Mouse (Mus musculus): ENCODE results near the gene Opa3.
A peak's percentile ranks its signal among the peaks of the same experiment; 100 is the strongest.

Opa3 gene

DNA sequence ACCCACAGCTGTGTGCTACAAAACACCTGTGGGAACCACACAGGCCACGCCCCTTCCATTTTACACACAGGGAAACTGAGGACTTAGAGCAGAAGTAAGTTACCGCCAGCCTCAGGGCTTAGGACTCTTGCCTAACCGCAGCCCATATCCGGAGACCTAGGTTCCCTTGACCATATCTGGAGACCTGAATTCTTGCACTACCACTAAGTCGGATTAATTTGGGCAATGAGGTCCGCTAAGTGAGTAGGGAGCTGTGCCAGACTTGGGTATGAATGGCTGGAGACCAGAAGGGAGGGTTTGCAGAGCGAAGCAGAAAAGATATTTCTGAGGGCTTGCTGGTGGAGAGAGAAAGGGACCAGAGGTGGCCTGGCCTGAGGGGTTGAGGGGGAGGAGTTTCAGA is 13.8 kb upstream of the Opa3 start:
- DNase-seq (ENCODE audit: extremely low read depth, insufficient read length, low spot score) = no peak

DNA sequence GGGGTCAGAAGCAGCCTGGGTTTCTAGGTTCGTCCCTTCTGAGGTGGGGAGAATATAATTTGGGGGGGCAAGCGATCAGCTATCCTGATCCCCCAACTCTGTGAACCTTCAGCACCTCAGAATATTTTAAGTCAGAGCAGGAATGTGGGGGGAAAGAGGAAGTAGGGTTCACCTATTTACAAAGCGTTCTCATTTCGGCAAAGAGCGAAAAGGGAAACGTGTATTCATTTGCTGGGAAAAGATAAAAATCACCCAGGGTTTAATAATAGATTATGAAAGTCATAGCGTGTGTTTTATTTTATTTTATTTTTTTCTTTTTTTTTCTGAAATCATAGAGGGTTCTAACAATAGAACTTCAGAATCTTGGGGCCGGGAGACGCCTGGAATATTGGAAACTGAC is 13.2 kb upstream of the Opa3 start:
- DNase-seq (ENCODE audit: extremely low read depth, insufficient read length, low spot score) = no peak

DNA sequence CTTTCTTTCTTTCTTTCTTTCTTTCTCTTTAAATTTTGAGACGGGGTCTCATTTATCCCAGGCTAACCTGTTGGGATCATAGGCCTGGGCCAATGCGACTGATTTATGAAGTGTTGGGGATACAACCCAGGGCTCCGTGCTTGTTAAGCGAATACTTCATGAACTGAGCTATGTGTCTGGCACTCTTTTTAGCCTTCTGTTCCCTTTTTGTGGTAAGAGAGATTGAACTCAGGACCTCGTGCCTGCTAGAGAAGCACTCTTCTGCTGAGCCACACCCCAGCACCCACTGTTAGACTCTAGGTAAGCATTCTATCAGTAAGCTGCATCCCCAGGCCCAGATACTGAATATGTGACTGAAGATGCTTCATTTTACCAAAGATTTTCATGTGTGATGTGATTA is 10.6 kb upstream of the Opa3 start:
- DNase-seq (ENCODE audit: extremely low read depth, insufficient read length, low spot score) = no peak

DNA sequence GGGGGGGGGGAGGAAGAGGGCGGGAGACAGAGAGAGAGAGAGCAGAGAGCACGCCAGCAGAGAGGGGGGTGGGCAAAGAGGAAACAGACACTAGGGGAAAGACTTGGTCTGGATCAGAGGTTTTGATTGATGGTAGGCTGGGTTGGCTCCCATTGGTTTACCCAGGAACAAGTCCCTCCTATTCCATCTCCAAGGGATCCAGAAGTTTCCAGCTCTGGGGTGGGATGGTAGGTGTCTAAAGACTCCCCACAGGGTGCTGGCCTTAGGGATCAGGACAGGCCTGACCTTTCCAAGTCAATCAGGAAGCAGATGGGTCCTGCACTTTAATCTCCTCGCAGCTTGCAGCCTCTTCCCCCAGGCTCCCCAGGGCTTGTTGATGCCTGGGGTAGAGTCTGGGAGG is 10.2 kb upstream of the Opa3 start:
- DNase-seq (ENCODE audit: extremely low read depth, insufficient read length, low spot score) = no peak

DNA sequence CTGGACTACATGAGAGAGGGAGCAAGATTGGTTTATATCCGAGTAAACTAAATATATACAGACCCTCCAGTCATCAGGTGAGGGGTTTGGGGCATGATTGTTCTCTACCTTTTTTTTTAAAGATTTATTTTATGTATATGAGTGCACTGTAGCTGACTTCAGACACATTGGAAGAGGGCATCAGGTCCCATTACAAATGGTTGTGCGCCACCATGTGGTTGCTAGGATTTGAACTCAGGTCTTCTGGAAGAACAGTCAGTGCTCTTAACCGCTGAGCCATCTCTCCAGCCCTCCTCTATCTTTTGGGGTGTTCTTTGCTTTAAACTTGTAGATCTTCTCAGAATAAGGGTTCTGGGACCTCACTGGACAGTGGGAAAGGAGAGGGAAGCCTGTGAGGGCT is 8.1 kb upstream of the Opa3 start:
- no peak for DNase-seq (ENCODE audit: extremely low read depth, insufficient read length, low spot score)

DNA sequence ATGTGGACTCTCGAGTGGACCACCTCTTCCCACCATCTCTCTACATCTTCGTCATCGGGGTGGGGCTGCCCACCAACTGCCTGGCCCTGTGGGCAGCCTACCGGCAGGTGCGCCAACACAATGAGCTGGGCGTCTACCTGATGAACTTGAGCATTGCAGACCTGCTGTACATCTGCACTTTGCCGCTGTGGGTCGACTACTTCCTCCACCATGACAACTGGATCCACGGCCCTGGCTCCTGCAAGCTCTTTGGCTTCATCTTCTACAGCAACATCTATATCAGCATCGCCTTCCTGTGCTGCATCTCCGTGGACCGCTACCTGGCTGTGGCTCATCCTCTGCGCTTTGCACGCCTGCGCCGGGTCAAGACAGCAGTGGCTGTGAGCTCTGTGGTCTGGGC is 5.9 kb upstream of the Opa3 start:
- DNase-seq (ENCODE audit: extremely low read depth, insufficient read length, low spot score) = no peak

DNA sequence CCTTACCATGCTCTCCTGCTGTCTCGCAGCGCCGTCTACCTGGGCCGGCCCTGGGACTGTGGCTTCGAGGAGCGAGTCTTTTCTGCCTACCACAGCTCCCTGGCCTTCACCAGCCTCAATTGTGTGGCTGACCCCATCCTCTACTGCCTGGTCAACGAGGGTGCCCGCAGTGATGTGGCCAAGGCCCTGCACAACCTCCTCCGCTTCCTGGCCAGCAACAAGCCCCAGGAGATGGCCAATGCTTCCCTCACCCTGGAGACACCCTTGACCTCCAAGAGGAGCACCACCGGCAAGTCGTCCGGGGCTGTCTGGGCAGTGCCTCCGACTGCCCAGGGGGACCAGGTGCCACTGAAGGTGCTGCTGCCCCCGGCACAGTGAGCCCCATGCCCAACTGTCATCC is 5.3 kb upstream of the Opa3 start:
- DNase-seq (ENCODE audit: extremely low read depth, insufficient read length, low spot score) = no peak

DNA sequence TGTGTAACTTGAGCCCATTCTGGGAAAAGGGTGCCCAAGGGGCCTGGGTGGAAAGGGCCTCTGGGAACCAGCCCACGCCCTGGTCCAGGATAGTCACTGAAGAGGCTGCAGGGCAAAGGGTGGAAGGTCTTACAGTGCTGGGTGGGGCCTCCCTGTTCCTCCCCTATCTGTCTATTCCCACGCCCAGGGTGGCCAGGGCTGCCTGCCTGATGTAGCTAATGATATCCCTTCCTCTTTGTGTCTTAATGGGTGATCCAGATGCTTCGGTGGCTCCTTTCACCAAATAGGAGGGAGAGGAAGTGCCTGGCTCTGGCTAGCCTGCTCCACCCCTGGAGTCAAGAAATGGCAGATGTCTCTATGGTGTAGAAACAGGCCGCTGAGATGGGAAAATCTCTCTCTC is 3.2 kb upstream of the Opa3 start:
- DNase-seq (ENCODE audit: extremely low read depth, insufficient read length, low spot score) = no peak

DNA sequence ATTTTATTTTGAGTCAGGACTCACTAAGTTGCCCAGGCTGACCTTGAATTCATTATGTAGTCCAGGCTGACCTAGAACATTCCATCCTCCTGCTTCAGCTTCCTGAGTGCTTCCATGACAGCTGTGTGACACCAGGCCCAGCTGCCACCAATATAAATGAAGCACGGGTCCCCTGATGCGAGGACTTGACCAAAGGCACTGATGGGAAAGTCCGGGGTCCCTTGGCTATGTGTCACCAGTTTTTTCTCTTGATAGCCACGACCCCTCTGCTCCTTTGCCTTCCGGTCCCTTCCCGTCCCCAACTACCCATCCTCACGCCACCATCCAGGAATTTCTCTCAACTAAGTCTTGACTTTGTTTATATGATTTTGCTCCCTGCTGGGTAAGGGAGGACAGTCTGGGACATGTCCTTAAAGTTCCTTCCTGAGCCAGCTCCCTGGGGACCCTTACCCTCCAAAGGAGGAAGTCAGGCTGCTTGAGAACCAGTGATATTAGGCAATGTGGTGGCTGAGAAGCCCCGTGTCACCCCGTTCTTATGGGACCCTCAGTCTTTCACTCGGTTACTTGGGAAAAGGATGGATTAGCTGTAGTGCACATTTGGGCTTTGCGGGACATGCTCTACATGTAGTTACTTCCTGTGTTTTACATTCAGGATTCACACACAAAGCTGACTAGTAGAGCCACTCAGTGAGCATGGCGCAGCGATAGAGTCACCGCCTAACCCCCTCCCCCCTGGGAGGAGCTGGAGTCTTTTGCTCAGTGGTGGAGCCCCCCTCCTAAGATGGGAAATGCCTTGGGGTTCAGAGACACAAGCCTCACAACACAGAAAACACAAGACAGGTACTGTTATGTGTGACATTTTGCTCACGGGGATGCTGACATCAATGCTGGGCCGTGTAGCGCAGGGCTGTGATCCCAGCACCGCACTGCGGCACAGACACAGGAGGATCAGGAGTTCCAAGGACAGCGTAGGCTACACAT is 1.0 kb upstream of the Opa3 start:
- DNase-seq (ENCODE audit: extremely low read depth, insufficient read length, low spot score) = peak; percentile 32

DNA sequence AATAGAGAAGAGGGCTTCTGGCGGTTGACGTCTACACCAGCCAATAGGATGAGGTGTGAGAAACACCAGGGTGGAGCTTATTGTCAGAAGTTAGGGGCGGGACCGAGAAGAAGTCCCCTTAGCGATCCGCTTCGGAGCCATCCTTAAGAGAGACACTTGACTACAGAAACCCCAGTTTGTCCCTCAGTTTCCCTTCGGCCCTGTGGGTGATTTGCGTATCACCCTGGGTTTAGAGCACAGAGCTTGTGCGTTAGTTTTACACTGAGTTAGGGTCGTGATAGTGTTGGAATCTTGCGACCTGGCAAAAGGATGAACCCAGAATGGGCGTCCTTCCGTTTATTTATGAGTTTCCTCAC is 637 bp downstream of the Opa3 start:
- no peak for DNase-seq (ENCODE audit: extremely low read depth, insufficient read length, low spot score)

DNA sequence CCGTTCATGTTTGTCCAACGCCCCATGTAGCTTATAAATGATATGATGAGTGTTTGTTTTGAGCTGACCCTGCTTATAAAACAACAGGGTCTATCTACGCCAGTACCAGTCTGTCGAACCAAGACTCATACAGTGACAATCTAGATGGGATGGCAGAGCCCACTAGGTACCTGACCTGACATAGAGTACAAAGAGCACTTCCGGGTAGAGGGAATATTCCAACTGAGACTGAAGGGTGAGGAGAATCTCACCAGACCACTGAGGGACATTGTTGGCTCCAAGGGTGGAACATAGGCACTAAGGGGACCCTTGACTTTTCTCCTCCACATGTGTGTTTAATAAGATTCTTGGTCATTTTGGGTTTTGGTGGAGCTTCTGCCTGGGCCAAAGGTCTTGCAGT is 1.3 kb downstream of the Opa3 start:
- DNase-seq (ENCODE audit: extremely low read depth, insufficient read length, low spot score) = no peak

DNA sequence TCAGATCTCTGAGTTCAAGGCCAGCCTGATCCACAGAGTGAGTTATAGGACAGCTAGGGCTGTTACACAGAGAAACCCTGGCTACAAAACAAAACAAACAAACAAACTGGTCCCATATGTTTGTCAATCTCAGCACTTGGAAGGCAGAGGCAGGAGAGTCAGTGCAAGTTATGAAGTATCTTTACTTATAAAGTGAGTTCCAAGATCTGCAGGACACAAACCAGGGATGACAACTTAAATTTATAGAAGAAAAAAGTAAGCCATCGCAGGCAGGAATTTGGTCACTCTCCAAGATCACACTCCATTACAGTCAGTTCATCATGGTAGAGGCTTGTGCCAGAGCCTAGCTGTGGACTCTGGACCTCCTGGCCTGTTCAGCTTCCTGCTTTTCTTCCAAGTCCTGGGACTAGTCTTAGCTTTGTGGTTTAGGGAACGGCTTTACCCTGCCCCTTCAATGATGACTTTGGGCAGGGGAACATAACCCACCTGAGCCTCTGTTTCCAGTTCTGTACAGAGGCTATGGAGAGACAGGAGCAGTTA is 2.0 kb downstream of the Opa3 start:
- DNase-seq (ENCODE audit: extremely low read depth, insufficient read length, low spot score) = no peak

DNA sequence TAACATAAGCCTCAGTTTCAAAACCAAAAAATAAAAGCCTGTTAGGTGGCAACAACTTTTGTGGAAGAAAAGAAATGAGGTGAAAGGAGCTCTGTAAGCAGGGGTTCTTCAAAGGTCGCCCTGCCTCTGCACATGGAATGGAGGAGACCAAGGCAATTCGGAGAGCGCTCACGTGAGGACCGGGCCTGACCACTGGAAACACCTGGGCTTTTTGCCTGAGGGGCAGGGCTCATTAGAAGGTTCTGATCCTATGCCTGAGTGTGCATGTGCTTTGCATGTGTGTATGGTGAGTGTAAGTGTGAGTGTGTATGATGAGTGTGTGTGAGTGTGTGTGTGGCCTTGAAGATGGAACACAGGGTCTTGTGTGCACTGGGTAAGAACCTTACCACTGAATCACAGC is 2.8 kb downstream of the Opa3 start:
- DNase-seq (ENCODE audit: extremely low read depth, insufficient read length, low spot score) = no peak

DNA sequence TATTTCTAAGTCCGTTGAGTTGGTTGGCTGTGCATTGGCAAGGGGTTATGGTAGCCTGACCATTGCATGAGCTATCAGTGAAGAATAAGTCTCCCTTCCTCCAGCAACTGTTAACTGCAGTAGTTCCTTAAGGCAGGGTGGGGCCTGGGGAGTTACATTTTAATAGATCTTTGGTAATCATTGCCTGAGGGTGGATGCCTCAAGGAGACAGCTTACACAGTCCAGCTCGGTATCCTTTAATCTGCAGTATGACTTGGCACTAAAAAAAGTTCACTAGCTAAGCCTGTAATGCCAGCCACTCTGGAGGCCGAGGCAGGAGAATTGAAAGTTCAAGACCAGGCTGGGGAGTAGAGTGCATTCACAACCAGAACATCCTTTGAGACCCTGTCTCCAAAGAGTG is 3.7 kb downstream of the Opa3 start:
- no peak for DNase-seq (ENCODE audit: extremely low read depth, insufficient read length, low spot score)

DNA sequence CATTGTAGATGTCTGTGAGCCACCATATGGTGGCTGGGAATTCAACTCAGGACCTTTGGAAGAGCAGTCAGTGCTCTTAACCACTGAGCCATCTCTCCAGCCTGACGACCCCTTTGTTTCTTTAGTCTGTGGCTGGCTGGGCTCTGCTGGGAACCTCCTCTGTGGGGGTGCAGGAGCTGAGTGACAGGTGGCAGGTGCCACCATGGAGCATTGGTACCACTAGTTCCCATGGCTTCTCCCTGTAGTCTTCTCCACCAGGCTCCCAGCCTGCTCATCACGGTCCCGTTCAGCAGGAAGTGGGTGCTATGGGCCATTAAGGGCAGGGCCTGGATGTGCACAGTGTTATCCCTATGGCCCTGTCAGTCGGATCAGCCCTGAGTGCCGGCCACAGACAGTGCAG is 6.5 kb downstream of the Opa3 start:
- DNase-seq (ENCODE audit: extremely low read depth, insufficient read length, low spot score) = no peak

DNA sequence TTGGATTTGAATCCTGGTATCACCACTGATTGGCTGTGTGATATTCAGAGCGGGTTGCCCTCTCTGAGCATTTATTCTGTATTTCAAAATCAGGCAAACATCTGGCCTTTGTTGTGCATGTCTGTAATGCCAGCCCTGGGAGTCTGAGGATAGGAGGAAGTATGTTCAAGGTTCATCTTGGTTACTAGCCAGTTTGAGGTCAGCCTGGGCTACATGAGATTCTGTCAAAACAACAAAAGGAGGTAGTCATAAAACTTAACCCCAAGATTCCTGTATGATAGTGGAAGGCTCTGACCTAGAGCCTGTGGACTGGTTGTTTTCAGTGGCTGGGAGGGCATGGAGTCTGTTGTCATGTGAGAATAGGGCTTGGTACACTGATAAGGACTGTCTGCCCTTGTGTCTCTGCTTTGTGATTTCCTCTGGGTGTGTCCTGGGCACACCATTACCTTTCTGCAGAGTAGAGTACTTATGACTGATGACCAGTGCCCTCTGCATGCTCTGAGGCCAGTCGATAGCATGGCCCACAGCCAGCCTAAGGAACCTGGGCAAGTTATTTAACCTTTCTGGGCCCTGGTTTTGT is 7.0 kb downstream of the Opa3 start:
- no peak for DNase-seq (ENCODE audit: extremely low read depth, insufficient read length, low spot score)

DNA sequence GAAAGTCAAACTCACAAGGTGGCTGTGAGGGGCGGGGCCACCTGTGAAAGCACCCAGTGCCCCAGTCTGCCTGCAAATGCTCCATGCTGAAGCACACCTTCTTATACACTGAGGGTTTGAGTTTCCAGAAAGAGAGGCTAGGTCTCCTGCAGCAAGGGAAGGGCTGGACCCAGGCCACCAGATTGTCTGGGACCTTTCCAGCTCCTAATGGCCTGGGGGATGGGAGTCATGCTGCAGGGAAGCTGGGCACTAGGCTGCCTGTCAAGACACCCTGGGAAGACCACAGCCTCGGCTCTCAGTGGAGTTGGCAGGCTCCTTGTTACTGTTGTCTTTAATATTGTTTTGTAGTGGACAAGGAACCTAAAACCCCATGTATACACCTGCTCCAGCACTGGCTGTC is 8.3 kb downstream of the Opa3 start:
- no peak for DNase-seq (ENCODE audit: extremely low read depth, insufficient read length, low spot score)

DNA sequence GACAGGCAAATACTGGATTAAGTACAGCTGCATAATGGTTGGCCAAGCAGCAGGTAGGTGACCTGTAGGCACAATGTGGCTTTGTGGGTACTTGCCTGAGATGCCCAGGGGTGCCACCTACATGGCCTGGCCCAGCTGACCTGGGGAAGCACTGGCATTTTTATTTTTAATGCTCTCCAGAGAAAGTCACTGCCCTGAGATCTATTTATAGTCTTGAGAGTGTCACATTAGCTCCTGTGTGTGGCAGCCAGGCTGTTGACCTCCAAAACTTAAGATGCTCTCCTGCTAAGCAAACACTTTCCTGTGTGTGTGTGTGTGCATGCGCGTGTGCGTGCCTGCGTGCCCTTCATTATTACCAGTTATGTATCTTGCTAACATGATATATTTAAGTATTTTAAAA is 10.2 kb downstream of the Opa3 start:
- no peak for DNase-seq (ENCODE audit: extremely low read depth, insufficient read length, low spot score)

DNA sequence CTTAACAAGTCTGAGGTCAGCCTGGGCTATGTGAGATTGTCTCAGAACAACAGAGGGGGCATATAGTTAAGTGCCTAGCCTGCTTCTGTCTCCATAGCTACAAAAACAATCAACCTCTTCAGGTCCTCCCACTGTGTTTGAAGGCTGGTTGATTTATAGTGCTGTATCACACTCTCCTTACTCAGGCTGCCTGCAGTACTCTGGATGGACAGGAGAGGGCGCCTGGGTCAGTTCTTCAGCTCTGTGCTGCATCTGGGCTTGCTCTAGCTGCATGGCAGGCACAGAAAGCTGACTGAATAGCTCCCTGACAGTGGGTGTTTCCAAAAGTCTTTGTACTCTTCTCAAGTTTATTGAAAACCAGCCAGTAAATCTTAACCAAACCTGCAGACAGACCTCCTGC is 11.3 kb downstream of the Opa3 start:
- DNase-seq (ENCODE audit: extremely low read depth, insufficient read length, low spot score) = peak; percentile 53

DNA sequence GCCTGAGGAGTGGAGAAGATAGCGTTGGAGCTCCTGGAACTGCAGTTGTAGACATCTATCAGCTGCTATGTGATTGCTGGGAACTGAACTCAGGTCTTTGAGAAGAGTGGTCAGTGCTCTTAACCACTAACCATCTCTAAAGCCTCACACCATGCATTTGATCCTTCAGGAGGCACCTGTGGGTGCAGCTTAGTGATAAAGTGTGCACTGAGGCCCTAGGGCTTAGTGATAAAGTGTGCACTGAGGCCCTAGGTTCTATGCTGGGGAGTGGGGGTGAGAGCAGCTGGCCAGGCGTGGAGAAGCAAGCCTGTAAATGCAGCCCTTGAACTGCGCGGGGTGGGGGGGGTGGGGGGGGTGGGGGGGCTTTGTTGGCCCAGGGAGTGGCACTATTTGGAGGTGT is 11.9 kb downstream of the Opa3 start:
- no peak for DNase-seq (ENCODE audit: extremely low read depth, insufficient read length, low spot score)

DNA sequence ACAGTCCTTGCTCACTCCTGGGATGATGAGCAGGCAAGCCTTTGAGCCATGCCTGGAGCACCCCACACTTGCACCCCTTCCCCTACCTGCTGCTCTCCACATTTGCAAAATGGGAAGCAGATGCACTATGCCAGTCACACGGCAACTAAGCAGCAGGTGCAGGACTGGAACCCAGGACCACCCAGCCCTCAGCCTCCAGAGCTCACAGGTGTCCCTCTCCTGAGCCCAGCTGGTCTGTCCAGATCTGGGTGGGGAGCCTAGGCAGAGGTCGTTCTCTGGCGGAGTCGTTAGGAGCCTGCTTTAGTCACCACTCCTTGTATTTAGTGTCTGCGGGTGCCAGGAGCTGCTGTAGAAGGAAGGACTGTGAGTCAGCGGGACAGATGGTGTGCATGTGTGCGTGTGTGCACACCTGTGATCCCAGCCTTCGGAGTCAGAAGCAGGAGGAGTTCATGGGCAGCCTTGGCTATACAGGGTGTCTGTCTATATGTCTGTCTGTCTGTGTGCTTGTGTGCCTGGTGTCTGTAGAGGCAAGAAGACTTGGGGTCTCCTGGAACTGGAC is 12.8 kb downstream of the Opa3 start:
- peak; percentile 55 for DNase-seq (ENCODE audit: extremely low read depth, insufficient read length, low spot score)

DNA sequence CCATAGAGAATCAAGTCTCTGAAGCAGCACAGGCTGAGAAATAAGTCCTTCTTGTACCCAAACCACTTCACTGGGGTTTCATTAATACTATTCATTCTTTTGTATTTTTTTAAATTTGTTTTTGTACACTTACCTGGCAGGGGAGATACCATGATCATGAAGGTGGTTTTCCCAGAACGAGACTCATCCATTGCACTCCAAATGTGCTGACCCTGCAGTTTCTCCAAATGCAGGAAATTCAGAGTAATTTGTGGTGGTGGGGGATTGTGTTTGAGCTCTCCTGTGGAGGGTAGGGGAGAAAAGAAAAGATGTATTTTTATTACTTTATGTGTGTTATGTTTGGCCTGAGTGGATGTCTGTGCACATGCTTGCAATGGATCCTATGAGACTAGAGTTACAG is 13.9 kb downstream of the Opa3 start:
- DNase-seq (ENCODE audit: extremely low read depth, insufficient read length, low spot score) = no peak

All from 3134 (cell line).